Mouse (Mus musculus) erythroblast, embryonic 14.5 days (primary cell): ENCODE measurements around the gene Nrp2. TPM values are rescaled to one million over a fixed set of nuclear protein-coding genes. Genes with fewer than 3 reads are reported as not detected.

Experiments used
- H3K27me3 ChIP-seq: 2 replicates; pipeline ENCODE4 v1.6.1; 2012; ENCODE audit warnings: inconsistent platforms; ENCODE audit not compliant: control insufficient read depth
- H3K36me3 ChIP-seq: 2 replicates; pipeline ENCODE4 v1.6.1; 2012; ENCODE audit warnings: mild to moderate bottlenecking, inconsistent platforms; ENCODE audit not compliant: control insufficient read depth
- H3K4me1 ChIP-seq: 2 replicates; pipeline ENCODE4 v1.6.1; 2012; ENCODE audit warnings: inconsistent platforms; ENCODE audit not compliant: control insufficient read depth
- H3K4me3 ChIP-seq: replicated peaks from 2 replicates; pipeline ENCODE3; 2012; ENCODE audit warnings: moderate library complexity, mild to moderate bottlenecking, inconsistent platforms
- H3K9me3 ChIP-seq: 2 replicates; pipeline ENCODE4 v1.6.1; 2012; ENCODE audit warnings: low read length, inconsistent platforms, mixed read lengths; ENCODE audit not compliant: control insufficient read depth
- GATA1 ChIP-seq: IDR thresholded peaks from 2 replicates; pipeline ENCODE4 v1.6.1; 2012; ENCODE audit warnings: low read length, inconsistent platforms, mixed read lengths
- TAL1 ChIP-seq: IDR thresholded peaks from 3 replicates; pipeline ENCODE4 v1.6.1; 2012; ENCODE audit warnings: low read length, inconsistent platforms, mixed read lengths
- polyA plus RNA-seq: library from polyadenylated mRNA; stranded (reverse); fragments of >175 nt; gene quantifications from 2 replicates; pipeline ENCODE4 v1.2.3, GENCODE M21; 2012

The Nrp2 gene
- polyA plus RNA-seq, 1 experiment, result 0.01 TPM

DNA sequence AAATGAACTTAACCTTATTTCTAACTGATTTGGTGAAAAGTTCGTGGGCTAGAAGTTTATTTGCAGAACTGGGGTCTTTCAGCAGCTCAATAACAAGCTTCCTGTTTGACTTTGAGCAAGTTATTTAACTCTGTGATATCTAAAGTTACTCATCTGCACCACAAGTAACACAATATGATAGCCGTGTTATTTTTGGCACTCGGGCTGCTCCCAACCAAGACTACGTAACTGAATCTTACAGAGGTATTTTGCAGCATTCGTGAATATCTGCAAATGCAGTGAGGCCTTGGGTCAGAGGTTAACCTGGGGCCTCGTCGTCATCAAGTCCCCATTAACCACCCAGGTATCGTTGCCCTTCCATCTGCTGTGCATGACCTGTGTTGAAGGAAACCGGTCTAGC, 150.3 kb downstream of the Nrp2 start:
- TF ChIP-seq TAL1 (no peak), GATA1 (no peak)
- Histone ChIP-seq H3K9me3 (no peaks in the 10 kb centered on the region), H3K4me3 (no peak overlapping the region), H3K36me3 (no peaks in the 10 kb centered on the region), H3K27me3 (no peaks in the 10 kb centered on the region), H3K4me1 (no peaks in the 10 kb centered on the region)

DNA sequence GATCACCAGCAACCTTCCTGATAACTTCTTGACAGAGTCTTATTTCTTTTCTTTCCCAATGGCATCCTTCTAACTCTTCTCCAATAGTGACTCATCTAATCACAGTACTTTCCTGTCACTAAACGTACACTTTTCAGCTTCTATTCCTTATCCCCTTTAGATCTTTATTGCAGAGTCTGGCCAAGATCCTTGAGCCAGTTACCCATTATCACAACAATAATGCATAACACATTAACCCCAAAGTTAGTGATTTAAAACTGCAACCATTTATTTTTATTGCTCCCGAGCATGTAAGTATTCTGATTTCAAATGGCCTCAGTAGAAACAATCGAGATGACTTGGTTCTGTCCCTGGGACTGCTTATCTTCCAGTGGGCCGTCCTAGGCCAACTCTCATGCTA, 150.9 kb downstream of the Nrp2 start:
- Histone ChIP-seq H3K4me3 (no peak overlapping the region), H3K4me1 (no peaks in the 10 kb centered on the region), H3K27me3 (no peaks in the 10 kb centered on the region), H3K36me3 (no peaks in the 10 kb centered on the region), H3K9me3 (no peaks in the 10 kb centered on the region)
- no peak for TF ChIP-seq GATA1
- TF ChIP-seq TAL1, result no peak

DNA sequence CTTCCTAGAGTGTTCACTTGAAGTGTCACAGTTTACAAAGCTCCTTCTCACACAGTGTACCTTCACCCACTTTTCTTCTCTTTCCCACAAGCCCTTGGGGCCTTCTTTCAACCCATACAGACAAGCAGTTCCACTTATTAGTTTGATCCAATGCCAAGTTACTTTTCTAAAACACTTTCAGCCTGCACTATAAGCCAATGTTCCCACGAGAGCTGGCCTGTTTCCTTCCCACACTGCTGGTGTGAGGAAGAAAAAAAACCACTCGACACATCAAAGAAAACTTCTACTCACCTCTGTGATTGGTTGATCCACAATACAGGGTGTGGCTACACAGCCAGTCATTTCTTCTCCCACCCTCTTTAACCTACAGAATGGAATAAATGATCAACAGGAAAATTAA, 156.0 kb downstream of the Nrp2 start:
- Histone ChIP-seq H3K9me3 (no peaks in the 10 kb centered on the region), H3K27me3 (no peaks in the 10 kb centered on the region), H3K4me3 (no peak overlapping the region), H3K36me3 (no peaks in the 10 kb centered on the region), H3K4me1 (peaks cover 2% of the 10 kb centered on the region)
- no peak for TF ChIP-seq GATA1
- TF ChIP-seq TAL1, result no peak

GRCm38 (mm10) chr1:62859556-62860300, 156.6 kb downstream of the Nrp2 start:
- Histone ChIP-seq H3K27me3 (no peaks in the 10 kb centered on the region), H3K4me1 (peaks cover 2% of the 10 kb centered on the region), H3K9me3 (no peaks in the 10 kb centered on the region), H3K36me3 (no peaks in the 10 kb centered on the region), H3K4me3 (no peak overlapping the region)
- TF ChIP-seq GATA1, result no peak
- no peak for TF ChIP-seq TAL1

DNA sequence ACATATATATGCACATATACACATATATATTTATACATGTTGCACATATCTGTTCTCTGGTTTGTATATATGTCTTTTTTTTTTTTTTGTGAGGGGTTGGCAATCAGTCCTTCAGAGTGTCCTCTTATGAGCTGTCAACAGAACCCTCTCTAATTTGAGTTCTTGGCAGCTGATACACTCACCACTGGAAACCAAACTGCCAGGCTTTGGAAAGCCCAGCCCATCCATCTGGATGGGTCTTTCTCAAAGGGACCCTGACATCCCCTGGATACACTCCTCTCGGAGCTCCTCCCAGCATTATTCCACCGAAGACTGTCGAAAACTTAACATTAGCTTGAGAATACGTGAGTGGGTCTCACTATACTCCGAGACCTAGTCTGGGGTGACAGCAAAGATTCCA, 157.2 kb downstream of the Nrp2 start:
- TF ChIP-seq TAL1 (no peak), GATA1 (no peak)
- Histone ChIP-seq H3K4me1 (peaks cover 2% of the 10 kb centered on the region), H3K27me3 (no peaks in the 10 kb centered on the region), H3K4me3 (no peak overlapping the region), H3K9me3 (no peaks in the 10 kb centered on the region), H3K36me3 (no peaks in the 10 kb centered on the region)

GRCm38 (mm10) chr1:62860788-62861187, 157.7 kb downstream of the Nrp2 start:
- H3K9me3 ChIP-seq, result no peaks in the 10 kb centered on the region

More at GRCm38 (mm10) chr1:62860788-62861187, 157.7 kb downstream of the Nrp2 start:
- no peak overlapping the region for H3K4me3 ChIP-seq
- H3K36me3 ChIP-seq, result no peaks in the 10 kb centered on the region
- H3K4me1 ChIP-seq, result peaks cover 2% of the 10 kb centered on the region
- TF ChIP-seq GATA1, result no peak
- TF ChIP-seq TAL1, result no peak
- H3K27me3 ChIP-seq, result no peaks in the 10 kb centered on the region
